Mouse (Mus musculus) limb, embryonic 11.5 days (tissue): Measurements from ENCODE around the gene Srm. TPM values are rescaled to one million over a fixed set of nuclear protein-coding genes. Genes with fewer than 3 reads are reported as not detected.

Experiments
- ATAC-seq: fragments of 200-750 bp; cut with Nextera tagmentation; 2 replicates; pipeline ENCODE4 v1.8.0; 2017; ENCODE audit warnings: low read depth; ENCODE audit not compliant: insufficient number of reproducible peaks, low FRiP score, low TSS enrichment
- DNase-seq: peaks from one replicate; pipeline ENCODE4 v3.0.0-alpha.2; 2015; ENCODE audit warnings: low spot score
- H3K27ac ChIP-seq: fragments of 300-500 bp; sonication (generic); replicated peaks from 2 replicates; pipeline ENCODE4 v1.5.1; 2014; ENCODE audit warnings: low read depth, mild to moderate bottlenecking, low read length
- H3K27me3 ChIP-seq: fragments of 300-500 bp; sonication (generic); 2 replicates; pipeline ENCODE4 v1.6.1; 2014; ENCODE audit warnings: mild to moderate bottlenecking, low read length, mixed read lengths; ENCODE audit not compliant: control insufficient read depth, insufficient read depth
- H3K36me3 ChIP-seq: fragments of 300-500 bp; sonication (generic); 2 replicates; pipeline ENCODE4 v1.6.1; 2014; ENCODE audit warnings: mild to moderate bottlenecking, low read length, moderate library complexity, mixed read lengths; ENCODE audit not compliant: control insufficient read depth, insufficient read depth
- H3K4me1 ChIP-seq: fragments of 300-500 bp; sonication (generic); 2 replicates; pipeline ENCODE4 v1.6.1; 2014; ENCODE audit warnings: low read length, mixed read lengths; ENCODE audit not compliant: control insufficient read depth, insufficient read depth
- H3K4me2 ChIP-seq: fragments of 300-500 bp; sonication (generic); 2 replicates; pipeline ENCODE4 v1.6.1; 2014; ENCODE audit warnings: low read depth, mild to moderate bottlenecking, moderate library complexity; ENCODE audit not compliant: severe bottlenecking
- H3K4me3 ChIP-seq: fragments of 300-500 bp; sonication (generic); 2 replicates; pipeline ENCODE4 v1.5.1; 2014; ENCODE audit warnings: low read depth, low read length
- H3K9ac ChIP-seq: fragments of 300-500 bp; sonication (generic); 2 replicates; pipeline ENCODE4 v1.6.1; 2014; ENCODE audit warnings: mild to moderate bottlenecking, low read length
- H3K9me3 ChIP-seq: fragments of 300-500 bp; sonication (generic); 2 replicates; pipeline ENCODE4 v1.6.1; 2016; ENCODE audit warnings: low read length; ENCODE audit not compliant: control insufficient read depth
- WGBS: fragments of 180-500 bp; shearing (Covaris S2); extraction: QIAGEN DNeasy Blood & Tissue Kit; methylation state at CpG from one replicate; pipeline ENCODE4 v1.1.7; 2014; 5-methylcytosine and 5-hydroxymethylcytosine counted together
- polyA plus RNA-seq: library from polyadenylated mRNA; unstranded; fragments of >200 nt; fragmentation: Nextera tagmentation; extraction: Ambion mirVana; gene quantifications from 2 replicates; pipeline ENCODE4 v1.2.1, GENCODE M21; 2014

The Srm gene
- 212 and 222 TPM in 2 replicates for polyA plus RNA-seq

DNA sequence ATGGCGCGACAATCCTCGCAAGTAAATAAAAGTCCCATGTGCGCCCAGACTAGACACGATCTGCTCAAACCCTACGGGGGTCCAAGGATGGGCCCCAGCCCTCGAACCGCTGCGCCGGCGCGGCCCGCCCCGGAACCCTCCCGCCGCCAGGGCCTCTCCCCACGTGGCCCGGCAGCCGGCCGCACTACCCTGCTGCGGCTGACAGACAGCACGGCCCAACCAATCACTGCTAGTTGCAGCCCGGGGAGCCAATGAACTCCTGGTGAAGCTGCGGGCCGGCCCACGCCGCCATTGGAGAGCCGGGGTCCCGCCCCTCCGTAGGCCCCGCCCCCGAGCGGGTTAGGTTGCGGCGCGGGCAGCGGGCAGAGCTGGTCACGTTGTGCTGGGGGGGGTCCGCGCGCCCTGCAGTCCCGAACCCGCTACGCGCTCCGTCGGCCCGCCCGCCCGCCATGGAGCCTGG lies at the start of gene Srm:
Gene Srm (plus strand): TSS at position 333 of the 460 bp plus-strand sequence.
- DNase-seq (peak; percentile 97), ATAC-seq (peak; percentile 99)

DNA sequence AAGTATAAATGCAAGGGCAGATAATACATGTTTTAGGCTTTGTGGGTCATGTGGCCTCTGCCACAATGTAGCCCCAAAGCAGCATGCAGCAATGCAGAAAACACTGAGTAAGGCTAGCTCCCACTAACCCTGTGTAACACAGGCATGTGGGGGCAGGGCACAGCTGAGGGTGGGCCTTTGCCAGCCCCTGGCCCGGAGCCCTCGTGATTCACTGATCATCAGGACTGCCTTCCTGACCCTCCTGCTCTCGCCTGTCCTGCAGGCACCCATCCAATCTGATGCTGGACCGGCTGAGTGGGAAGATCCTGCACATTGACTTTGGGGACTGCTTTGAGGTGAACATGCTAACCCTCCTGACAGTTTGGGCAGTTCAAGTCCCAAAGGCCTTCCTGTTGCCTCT lies 42.2 kb upstream of the Srm start:
- Histone ChIP-seq H3K27me3 (no peaks in the 10 kb centered on the region), H3K27ac (no peak overlapping the region), H3K4me3 (no peak overlapping the region), H3K4me2 (no peak overlapping the region), H3K9ac (no peak overlapping the region), H3K36me3 (peaks cover 39% of the 10 kb centered on the region), H3K4me1 (no peaks in the 10 kb centered on the region), H3K9me3 (no peaks in the 10 kb centered on the region)
- 82% methylated on average over 4 of the region's 4 CpGs for WGBS
- DNase-seq (no peak), ATAC-seq (no peak)

More for the DNA sequence above, at the start of gene Srm:
- H3K4me3 ChIP-seq: peak within 1 kb of the TSS; percentile 95
- H3K4me1 ChIP-seq: 0 out of 2 replicates have a peak, but pooled peaks cover 6% of the 10 kb centered on the region
- no peaks in the 10 kb centered on the region for H3K27me3 ChIP-seq
- no peak within 1 kb of the TSS for H3K27ac ChIP-seq
- H3K4me2 ChIP-seq: peak within 1 kb of the TSS; percentile 94
- WGBS: 0% methylated on average over 42 of the region's 50 CpGs
- H3K9me3 ChIP-seq: no peaks in the 10 kb centered on the region
- peaks cover 21% of the 10 kb centered on the region for H3K36me3 ChIP-seq
- H3K9ac ChIP-seq: peak within 1 kb of the TSS; percentile 70

DNA sequence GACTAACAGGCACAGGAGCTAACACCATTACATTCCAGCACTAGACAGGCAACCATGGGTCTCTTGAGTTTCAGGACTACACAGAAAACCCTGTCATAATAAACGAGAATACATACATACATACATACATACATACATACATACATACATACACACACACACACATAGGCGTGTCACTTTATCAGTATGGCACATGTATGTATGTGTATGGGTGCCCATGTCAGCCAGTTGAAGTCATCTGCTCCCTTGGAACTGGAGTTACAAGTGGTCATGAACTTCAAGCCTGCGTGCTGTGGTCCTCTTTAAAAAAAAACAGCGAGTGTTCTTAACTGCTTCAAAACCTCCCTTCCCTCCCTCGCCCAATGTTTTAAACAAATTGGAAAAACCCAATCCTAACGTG lies 33.5 kb upstream of the Srm start:
- H3K4me3 ChIP-seq: peak overlapping the region; percentile 92
- DNase-seq (no peak), ATAC-seq (no peak)
- H3K36me3 ChIP-seq: peaks cover 25% of the 10 kb centered on the region
- H3K9me3 ChIP-seq: no peaks in the 10 kb centered on the region
- WGBS: 33% methylated on average over 6 of the region's 6 CpGs
- peak overlapping the region; percentile 71 for H3K4me2 ChIP-seq
- H3K27me3 ChIP-seq: no peaks in the 10 kb centered on the region
- no peaks in the 10 kb centered on the region for H3K4me1 ChIP-seq
- H3K9ac ChIP-seq: peak overlapping the region; percentile 98
- peak overlapping the region; percentile 69 for H3K27ac ChIP-seq

DNA sequence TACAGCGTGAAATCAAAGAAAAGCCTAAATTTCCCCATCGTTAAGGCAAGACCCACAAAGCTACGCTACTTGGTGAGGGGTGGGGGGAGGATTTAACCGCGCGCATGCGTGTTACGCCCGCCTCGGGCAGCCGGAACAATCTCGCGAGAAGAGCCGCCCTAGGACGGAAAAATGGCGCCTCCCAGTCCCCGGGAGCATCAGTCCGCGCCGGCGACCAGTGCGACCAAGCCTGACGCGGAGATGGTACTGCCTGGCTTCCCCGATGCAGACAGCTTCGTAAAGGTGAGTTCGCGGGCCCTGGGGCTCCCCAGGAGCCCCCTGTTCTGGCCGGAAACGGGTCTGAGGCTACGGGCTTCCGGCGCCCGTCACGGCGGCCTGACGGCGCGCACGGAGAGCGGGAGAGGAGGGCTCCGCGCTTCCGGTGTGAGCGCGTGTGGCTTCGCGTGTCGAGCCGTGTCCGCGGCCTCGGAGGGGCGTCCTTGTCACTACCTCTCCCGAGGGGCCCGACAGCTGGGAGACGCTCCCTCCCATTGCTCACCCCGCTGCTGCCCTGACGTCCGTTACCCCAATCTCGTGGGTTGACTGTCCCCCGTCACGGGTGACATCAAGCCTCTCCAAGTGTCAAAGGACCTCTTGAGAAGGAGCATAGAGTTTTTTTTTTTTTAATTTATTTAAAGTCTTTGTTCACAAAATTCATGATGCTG lies 32.9 kb upstream of the Srm start, which contains the start of gene Exosc10:
Gene Exosc10 (plus strand): TSS at position 133 of the 704 bp plus-strand sequence.
- ATAC-seq: peak; percentile 84; the same call in 1 of the 2 replicates
- H3K36me3 ChIP-seq: peaks cover 25% of the 10 kb centered on the region
- under 1% methylated on average over 63 of the region's 63 CpGs for WGBS

DNA sequence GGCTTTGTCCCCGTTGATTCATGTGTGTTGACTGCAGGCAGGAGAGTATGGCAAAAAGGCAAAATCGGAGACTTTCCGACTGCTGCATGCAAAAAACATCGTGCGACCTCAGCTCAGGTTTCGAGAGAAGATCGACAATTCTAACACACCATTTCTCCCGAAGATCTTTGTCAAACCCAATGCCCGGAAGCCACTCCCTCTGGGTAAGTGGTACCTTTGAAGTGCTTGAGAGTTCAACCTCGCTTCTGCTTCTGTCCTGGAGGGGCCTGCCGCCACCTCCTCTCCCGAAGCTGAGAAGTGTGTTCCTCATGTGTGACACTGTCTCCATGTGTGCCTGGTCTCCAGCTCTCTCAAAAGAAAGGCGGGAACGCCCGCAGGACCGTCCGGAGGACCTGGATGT lies 28.6 kb upstream of the Srm start:
- no peak for ATAC-seq
- Histone ChIP-seq H3K27me3 (no peaks in the 10 kb centered on the region), H3K27ac (no peak overlapping the region), H3K4me2 (no peak overlapping the region), H3K9ac (no peak overlapping the region), H3K4me3 (no peak overlapping the region), H3K9me3 (no peaks in the 10 kb centered on the region), H3K36me3 (peaks cover 48% of the 10 kb centered on the region), H3K4me1 (no peaks in the 10 kb centered on the region)
- WGBS: 89% methylated on average over 17 of the region's 17 CpGs
- no peak for DNase-seq

More for the DNA sequence above, 32.9 kb upstream of the Srm start, which contains the start of gene Exosc10:
- H3K27me3 ChIP-seq: no peaks in the 10 kb centered on the region
- H3K4me1 ChIP-seq: no peaks in the 10 kb centered on the region
- peak; percentile 92 for DNase-seq
- peak within 1 kb of the TSS; percentile 92 for H3K4me3 ChIP-seq
- H3K27ac ChIP-seq: peak within 1 kb of the TSS; percentile 91
- H3K9ac ChIP-seq: peak within 1 kb of the TSS; percentile 98
- H3K4me2 ChIP-seq: peak within 1 kb of the TSS; percentile 71
- H3K9me3 ChIP-seq: no peaks in the 10 kb centered on the region

DNA sequence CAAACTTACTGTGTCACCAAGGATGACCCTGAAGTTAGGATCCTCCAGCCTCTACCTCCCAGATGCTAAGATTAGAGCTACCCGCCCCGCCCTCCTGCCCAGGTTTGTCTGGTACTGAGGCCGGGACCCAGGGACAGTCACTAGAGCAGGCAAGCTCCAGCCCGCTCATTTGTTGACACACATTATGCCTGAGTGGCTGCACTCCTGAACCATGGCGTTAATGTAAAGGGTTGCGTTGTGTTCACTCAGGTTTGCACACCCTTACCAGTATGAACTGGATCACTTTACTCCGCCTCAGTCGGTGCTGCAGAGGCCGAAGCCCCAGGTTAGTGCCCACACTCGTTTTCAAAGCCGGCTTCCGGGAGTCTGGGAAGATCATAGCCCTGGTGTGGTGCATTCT lies 27.7 kb upstream of the Srm start:
- peaks cover 56% of the 10 kb centered on the region for H3K36me3 ChIP-seq

DNA sequence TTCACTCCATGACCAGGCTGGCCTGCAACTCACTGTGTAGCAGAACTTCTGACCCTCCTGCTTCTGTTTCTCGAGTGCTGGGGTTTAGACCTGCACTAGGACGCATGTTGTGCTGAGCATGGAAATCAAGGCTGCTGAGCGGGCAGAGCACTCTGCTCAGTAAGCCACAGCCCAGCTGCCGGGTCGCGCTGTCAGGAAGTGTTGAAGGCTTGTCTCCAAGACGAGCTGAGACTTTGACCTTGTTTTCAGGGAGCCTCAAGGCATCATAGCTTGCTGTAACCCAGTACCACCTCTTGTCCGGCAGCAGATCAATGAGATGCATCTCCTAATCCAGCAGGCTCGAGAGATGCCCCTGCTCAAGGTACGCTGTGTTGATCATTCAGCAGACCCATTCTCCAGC lies 21.2 kb upstream of the Srm start:
- Histone ChIP-seq H3K27ac (no peak overlapping the region), H3K9me3 (no peaks in the 10 kb centered on the region), H3K4me2 (no peak overlapping the region), H3K4me3 (no peak overlapping the region), H3K27me3 (no peaks in the 10 kb centered on the region), H3K9ac (no peak overlapping the region), H3K36me3 (peaks cover 53% of the 10 kb centered on the region), H3K4me1 (no peaks in the 10 kb centered on the region)
- DNase-seq (no peak), ATAC-seq (no peak)
- 95% methylated on average over 10 of the region's 10 CpGs for WGBS

More for the DNA sequence above, 27.7 kb upstream of the Srm start:
- no peak overlapping the region for H3K4me2 ChIP-seq
- H3K9ac ChIP-seq: no peak overlapping the region
- no peaks in the 10 kb centered on the region for H3K27me3 ChIP-seq
- H3K27ac ChIP-seq: no peak overlapping the region
- no peak for ATAC-seq
- 94% methylated on average over 12 of the region's 12 CpGs for WGBS
- DNase-seq: no peak
- H3K9me3 ChIP-seq: no peaks in the 10 kb centered on the region
- no peak overlapping the region for H3K4me3 ChIP-seq
- H3K4me1 ChIP-seq: no peaks in the 10 kb centered on the region

DNA sequence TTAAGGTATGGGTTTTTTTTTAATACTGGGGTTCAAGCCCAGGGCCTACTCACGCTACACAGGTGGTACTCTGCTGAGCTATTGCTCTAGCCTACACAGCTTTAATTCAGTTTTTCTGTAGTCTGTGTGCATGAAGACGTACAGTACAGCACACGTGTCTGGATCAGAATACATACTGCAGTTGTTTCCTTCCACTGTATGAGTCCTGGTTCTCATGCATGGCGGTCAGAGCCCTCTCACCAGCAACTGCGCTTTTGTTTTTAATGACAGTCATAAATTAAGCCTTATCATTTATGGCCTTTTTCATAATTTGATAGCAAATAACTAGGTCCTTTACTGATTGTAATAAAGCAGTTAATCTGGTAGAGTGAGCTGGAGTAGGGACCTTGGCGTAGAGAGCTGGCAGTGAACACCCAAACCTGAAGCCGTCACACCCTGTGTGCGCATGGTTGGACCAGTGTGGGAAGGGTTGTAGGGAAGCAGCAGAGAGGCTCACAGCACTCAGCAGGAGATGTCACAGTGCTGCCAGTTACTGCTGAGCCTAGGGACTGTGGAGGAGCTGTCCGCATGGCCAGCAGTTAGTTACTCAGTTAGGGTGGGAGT lies 20.5 kb upstream of the Srm start:
- no peak overlapping the region for H3K4me2 ChIP-seq
- 95% methylated on average over 9 of the region's 9 CpGs for WGBS
- no peak overlapping the region for H3K9ac ChIP-seq
- H3K4me3 ChIP-seq: no peak overlapping the region
- H3K4me1 ChIP-seq: no peaks in the 10 kb centered on the region
- ATAC-seq (no peak), DNase-seq (no peak)
- H3K36me3 ChIP-seq: peaks cover 52% of the 10 kb centered on the region
- H3K27me3 ChIP-seq: no peaks in the 10 kb centered on the region
- H3K27ac ChIP-seq: no peak overlapping the region
- H3K9me3 ChIP-seq: no peaks in the 10 kb centered on the region
